Mouse (Mus musculus) heart, postnatal 36 days (tissue): ENCODE data around the gene Car15. TPM values are rescaled to one million over a fixed set of nuclear protein-coding genes. Genes with fewer than 3 reads are reported as not detected.

ENCODE experiments used
- DNase-seq, 2 experiments: peaks; one replicate each; pipeline ENCODE4 v3.0.0; 2021 to 2022
- intact Hi-C: fragments of 180-260 bp; cut with DNase I; formaldehyde crosslinking; loops from one replicate; pipeline ENCODE4 v1.15.1; 2025
- total RNA-seq, 2 experiments: library from RNA; stranded (reverse); gene quantifications; 2 replicates each; pipeline ENCODE4 v1.2.3; 2021

The Car15 gene
- total RNA-seq, 2 experiments from 2014 or later = 2.1 TPM

DNA sequence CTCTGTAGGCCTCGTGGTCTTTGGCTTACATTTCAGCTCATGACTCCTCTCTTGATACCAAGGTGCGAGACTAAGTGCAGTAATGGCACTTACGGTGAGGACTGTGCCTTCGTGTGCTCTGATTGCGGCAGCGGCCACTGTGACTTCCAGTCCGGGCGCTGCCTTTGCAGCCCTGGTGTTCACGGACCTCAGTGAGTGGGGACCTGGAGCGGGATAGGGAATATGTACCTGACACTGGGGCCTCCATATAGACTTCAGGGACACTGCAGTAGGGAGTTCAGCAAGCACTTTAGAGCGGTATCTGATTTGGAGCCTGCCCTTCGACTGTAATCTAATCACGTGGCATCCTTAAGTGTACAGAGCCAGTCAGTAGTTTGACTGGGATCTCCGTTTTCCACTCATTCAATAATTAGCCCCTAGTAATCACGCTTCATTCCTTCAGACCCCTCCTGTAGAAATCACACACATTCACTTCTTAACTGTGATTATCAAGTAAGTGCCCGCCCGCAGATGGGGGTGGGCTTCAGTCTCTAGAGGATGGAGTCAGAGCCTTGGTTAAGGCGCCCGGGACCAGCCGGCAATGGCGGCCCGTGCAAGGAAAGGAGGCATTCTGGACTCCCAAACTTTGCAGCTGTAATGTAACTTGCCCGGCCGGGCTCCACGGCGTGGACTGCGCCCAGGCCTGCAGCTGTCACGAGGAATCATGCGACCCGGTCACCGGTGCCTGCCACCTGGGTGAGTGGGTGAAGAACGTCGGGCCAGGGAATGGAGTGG lies 34.3 kb downstream of the Car15 start:
- intact Hi-C loops = no loop called here
- DNase-seq = no peak

DNA sequence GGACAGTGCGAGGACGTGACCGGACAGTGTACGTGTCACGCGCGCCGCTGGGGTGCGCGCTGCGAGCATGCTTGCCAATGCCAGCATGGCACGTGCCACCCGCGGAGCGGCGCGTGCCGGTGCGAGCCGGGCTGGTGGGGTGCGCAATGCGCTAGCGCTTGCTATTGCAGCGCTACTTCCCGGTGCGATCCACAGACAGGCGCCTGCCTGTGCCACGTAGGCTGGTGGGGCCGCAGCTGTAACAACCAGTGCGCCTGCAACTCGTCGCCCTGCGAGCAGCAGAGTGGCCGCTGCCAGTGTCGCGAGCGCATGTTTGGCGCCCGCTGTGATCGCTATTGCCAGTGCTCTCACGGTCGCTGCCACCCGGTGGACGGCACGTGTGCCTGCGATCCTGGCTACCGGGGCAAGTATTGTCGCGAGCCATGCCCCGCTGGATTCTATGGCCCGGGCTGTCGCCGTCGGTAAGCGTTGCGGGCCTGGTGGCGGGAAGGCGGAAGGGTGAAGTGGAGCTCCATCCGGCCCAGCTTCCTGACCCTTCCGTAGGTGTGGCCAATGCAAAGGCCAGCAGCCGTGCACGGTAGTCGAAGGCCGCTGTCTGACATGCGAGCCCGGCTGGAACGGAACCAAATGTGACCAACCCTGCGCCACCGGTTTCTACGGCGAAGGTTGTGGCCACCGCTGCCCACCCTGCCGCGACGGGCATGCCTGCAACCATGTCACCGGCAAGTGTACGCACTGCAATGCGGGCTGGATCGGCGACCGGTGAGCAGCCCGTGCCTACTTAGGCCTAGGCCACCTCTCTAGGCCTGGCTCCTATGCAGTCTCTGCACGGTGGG lies 35.1 kb downstream of the Car15 start:
- intact Hi-C loops = no loop called here
- peak in 1 of 2 experiments; percentile 57 for DNase-seq

GRCm38 (mm10) chr16:17802456-17802838 lies 35.7 kb downstream of the Car15 start:
- no peak for DNase-seq
- intact Hi-C loops = no loop called here

DNA sequence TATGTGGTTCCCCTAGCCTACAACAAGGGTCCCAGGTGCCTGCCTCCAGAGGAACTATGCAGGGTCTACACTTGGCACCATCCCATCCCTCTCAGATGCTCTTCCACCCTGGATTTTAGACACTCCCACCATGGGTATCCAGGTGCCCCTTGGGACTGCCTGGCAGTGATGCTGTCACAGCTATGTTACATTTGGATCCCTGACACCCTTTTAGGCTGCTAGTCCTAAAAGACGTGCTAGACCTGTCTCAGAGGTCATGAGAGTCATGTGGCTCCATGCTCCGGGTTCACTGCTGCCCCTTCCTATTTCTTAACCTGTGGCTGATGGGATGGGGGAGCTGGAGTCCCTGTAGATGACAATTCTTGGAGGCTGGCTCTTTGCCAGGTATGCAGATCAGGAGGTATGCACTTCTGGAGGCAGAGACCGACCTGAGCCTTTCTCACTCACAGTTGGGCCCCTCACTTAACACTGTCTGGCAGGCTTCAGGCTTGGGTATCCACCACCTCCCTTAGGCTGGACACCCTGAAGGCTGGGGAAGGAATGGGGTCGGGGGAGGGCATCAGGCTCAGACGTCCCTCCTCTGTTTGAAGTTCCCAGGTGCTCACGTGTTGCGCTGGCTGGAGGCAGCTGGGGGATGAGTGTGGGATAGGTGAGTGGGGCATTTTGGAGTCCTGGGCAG lies 36.2 kb downstream of the Car15 start:
- intact Hi-C loops = no loop called here
- DNase-seq = no peak

GRCm38 (mm10) chr16:17799584-17799983 lies 38.6 kb downstream of the Car15 start:
- intact Hi-C loops = no loop called here
- DNase-seq = no peak

- intact Hi-C loops = no loop called here
- DNase-seq = peak; percentile 59 to 64
Measured at GRCm38 (mm10) chr16:17798321-17799180, 39.6 kb downstream of the Car15 start.

DNA sequence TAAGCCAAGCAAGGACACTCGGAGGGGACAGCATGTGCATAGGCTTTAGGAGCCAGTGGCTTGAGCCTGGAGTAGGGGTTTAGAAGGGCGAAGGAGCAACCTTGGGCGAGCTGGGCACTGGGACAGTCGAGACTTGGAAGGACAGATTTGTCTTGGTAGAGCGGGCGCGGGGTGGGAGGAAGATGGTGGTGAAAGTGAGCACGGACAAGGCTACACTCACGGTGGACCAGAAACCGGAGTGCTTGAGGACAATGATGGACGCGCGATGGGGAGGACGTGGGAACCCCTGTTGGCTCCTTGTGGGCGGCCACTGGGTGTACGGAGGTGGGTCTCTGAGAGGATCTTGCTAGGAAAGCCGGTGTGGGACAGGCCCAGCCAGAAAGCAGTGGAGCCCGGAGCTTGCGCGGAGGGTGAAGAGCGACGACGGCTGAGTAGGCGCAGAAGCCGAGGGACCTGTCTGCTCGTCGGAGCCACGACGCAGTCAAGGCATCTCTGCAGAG lies 40.3 kb downstream of the Car15 start:
- no peak for DNase-seq
- intact Hi-C loops = no loop called here

GRCm38 (mm10) chr16:17796971-17797811 lies 41.0 kb downstream of the Car15 start, which contains the start of gene Scarf2:
Scarf2 (plus strand) TSS chr16:17797282.
- peak; percentile 70 to 71 for DNase-seq
- intact Hi-C loops = no loop called here

DNA sequence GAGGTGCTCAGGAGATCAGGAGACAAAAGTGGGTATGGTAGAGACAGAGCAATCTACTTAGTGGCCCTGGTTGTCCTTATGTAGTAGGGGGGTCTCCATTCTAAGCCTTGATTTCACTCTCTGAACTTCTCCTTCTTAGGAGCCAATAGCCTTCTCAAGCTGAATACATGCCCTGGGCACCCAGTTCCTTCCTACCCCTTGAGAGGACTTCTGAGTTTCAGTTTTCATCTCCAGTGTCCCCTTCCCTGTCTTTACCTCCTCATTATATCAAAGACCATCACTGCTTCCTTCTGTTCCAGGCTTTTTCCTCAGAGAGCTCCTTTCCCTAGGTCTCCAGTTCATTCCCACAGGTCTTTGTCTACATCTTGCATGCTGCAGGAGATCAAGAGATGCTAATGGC lies 41.6 kb downstream of the Car15 start:
- intact Hi-C loops = no loop called here
- DNase-seq = no peak

DNA sequence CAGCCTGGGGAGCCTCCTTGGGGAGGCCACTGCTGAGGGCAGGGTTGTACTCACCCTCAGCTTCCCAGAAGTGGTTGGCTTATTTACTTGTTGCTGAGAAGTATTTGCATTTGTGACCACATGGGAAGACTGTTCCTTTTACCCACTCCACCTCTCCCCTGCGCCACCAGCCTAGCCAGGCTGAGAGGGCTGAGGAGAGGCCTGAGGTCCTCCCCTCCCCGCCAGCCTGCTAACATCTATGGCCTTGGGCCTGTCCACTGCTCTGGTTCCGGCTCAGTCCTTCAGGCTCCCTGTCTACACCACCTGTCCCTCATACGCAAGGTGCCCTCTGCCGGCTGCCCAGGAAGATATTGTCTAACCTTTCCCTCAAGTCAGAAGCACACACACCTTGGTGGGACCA lies 42.5 kb downstream of the Car15 start:
- intact Hi-C loops = no loop called here
- no peak for DNase-seq

DNA sequence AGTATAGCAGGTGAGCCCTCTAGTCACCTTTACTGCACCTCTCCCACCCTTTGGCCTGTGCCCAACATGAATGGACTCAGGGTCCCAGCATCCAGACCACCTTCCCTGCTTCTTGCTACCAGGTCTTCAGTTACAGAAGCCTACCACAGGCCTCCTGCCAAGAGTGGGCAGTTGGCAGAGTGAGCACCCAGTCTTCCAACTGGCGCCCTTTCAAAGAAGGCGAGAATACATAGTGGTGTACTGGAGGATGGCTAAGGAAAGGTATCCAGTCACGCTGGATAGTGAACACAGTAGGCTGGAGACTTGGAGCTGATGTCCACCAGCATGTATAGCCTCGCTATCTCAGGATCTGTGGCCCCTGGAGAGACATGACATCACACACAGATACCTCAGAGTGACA lies 44.1 kb downstream of the Car15 start:
- intact Hi-C loops = no loop called here
- no peak for DNase-seq

GRCm38 (mm10) chr16:17792728-17793127 lies 45.4 kb downstream of the Car15 start:
- intact Hi-C loops = no loop called here
- DNase-seq = no peak

DNA sequence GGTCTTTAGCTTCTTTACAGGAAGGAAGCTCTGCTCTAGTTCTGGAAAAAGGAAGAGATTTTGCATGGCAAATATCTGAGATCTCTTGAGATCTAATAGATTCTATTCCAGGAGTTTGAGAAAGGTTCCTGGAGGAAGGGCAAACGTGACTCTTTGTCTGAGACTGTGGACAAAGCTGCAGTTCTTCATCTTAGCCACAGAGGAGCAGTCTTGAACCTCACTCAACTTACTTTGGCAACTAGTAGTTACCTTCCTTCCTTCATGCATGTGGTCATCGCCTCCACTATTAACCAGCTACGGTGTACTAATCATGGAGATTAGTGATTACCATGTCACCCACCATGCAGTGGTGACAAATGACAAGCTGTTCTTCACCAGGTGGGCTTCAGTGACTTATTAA lies 52.8 kb downstream of the Car15 start:
- intact Hi-C loops = loop anchor here (1.0 kb wide), 1 partner anchor 27 kb away; no protein-coding TSS in a partner anchor
- no peak for DNase-seq

Other genes starting within 250 kb of the Car15 start
- 10 to 100 TPM; 19.4 to 23.2 TPM for gene Smpd4, start 219.0 kb downstream of the Car15 start, total RNA-seq
- under 1 TPM in 1 of 2 experiments, not detected in 1; 0.60 TPM for gene Ccdc74a, start 191.9 kb downstream of the Car15 start, total RNA-seq
- 10 to 100 TPM; 26.2 to 26.6 TPM for gene Med15, start 105.5 kb downstream of the Car15 start, total RNA-seq
- gene Klhl22, start 78.7 kb downstream of the Car15 start, total RNA-seq = 10 to 100 TPM; 17.2 to 20.2 TPM
- gene Scarf2, start 41.1 kb downstream of the Car15 start, total RNA-seq = 1 to 10 TPM; 4.5 to 4.9 TPM
- not detected for gene B830017H08Rik, start 5.2 kb downstream of the Car15 start, total RNA-seq
- gene Gm20518, start 53.3 kb upstream of the Car15 start, total RNA-seq = under 1 TPM; 0.16 to 0.17 TPM
- under 1 TPM; 0.11 to 0.14 TPM for gene Tssk1, start 55.9 kb upstream of the Car15 start, total RNA-seq
- gene Dgcr2, start 60.2 kb upstream of the Car15 start, total RNA-seq = 10 to 100 TPM; 47.3 to 48.6 TPM
- gene Tssk2, start 60.3 kb upstream of the Car15 start, total RNA-seq = not detected
- 10 to 100 TPM in 1 of 2 experiments, 1 to 10 TPM in 1; 8.7 to 10.6 TPM for gene Ess2, start 73.0 kb upstream of the Car15 start, total RNA-seq
- gene Gsc2, start 76.7 kb upstream of the Car15 start, total RNA-seq = not detected
- 10 to 100 TPM in 1 of 2 experiments, 1 to 10 TPM in 1; 5.9 to 13.9 TPM for gene Slc25a1, start 89.9 kb upstream of the Car15 start, total RNA-seq
- not detected for gene Vpreb2, start 142.1 kb upstream of the Car15 start, total RNA-seq
- 10 to 100 TPM; 43.2 to 44.0 TPM for gene Dgcr6, start 214.5 kb upstream of the Car15 start, total RNA-seq